ENCODE assay signal across 9 mouse cellular contexts in genomic region chr12:85106292-85106691, GRCm38 (mm10). TPM values are rescaled to one million over a fixed set of nuclear protein-coding genes. Genes with fewer than 3 reads are reported as not detected.
DNase-seq lines count a peak whose midpoint lies in the region; ATAC-seq and TF ChIP-seq lines count a peak whose summit lies in the region.
"Had no signal": no experiment of that assay in that cellular context is flagged by ENCODE, and none has a peak within 500 bp of the region (broad histone marks: within the 10 kb centered on the region; RNA-seq: fewer than 3 reads in every experiment).

No protein-coding gene starts in this region.

- no peak for DNase-seq in forebrain, postnatal 0 days
- DNase-seq in lung, adult 2 months = no peak
- DNase-seq in gastrocnemius, postnatal 25 days = no peak
- no peak for DNase-seq in thymus, postnatal 25 days
- DNase-seq: cerebellum, postnatal 10 days had no signal

- no peak overlapping the region for H3K9ac ChIP-seq in forebrain, embryonic 12.5 days
- no peak overlapping the region for H3K9ac ChIP-seq in forebrain, postnatal 0 days
- no peak overlapping the region for H3K9ac ChIP-seq in lung, embryonic 15.5 days
- 0 out of 2 replicates have a peak overlapping the region, but pooled peaks have one; percentile 5 for H3K9ac ChIP-seq in hindbrain, embryonic 12.5 days
- H3K9ac ChIP-seq in midbrain, embryonic 16.5 days (ENCODE audit: low read depth, low read length) = no peak overlapping the region

- H3K4me2 ChIP-seq in forebrain, embryonic 12.5 days = 0 out of 2 replicates have a peak overlapping the region, but pooled peaks have one; percentile 10
- no peak overlapping the region for H3K4me2 ChIP-seq in forebrain, postnatal 0 days (ENCODE audit: low read depth)
- peak overlapping the region; percentile 33 for H3K4me2 ChIP-seq in lung, embryonic 15.5 days
- peak overlapping the region; percentile 35 for H3K4me2 ChIP-seq in hindbrain, embryonic 12.5 days (replicated peaks)
- H3K4me2 ChIP-seq in midbrain, embryonic 16.5 days (ENCODE audit: low read length) = peak overlapping the region; percentile 23

- no peak overlapping the region for H3K27ac ChIP-seq in forebrain, embryonic 12.5 days
- no peak overlapping the region for H3K27ac ChIP-seq in forebrain, postnatal 0 days (ENCODE audit: low read depth, low read length)
- no peak overlapping the region for H3K27ac ChIP-seq in lung, embryonic 15.5 days
- no peak overlapping the region for H3K27ac ChIP-seq in hindbrain, embryonic 12.5 days
- no peak overlapping the region for H3K27ac ChIP-seq in midbrain, embryonic 16.5 days (ENCODE audit: low read length)

- no peak overlapping the region; the same call in 1 of the 2 replicates for H3K4me3 ChIP-seq in forebrain, embryonic 12.5 days (replicated peaks)
- no peak overlapping the region for H3K4me3 ChIP-seq in forebrain, postnatal 0 days (ENCODE audit: low read depth, low read length)
- no peak overlapping the region for H3K4me3 ChIP-seq in lung, embryonic 15.5 days
- no peak overlapping the region for H3K4me3 ChIP-seq in lung, adult 2 months (replicated peaks; ENCODE audit: extremely low read depth, low read depth, low read length)
- no peak overlapping the region for H3K4me3 ChIP-seq in hindbrain, embryonic 12.5 days
- no peak overlapping the region for H3K4me3 ChIP-seq in midbrain, embryonic 16.5 days (ENCODE audit: low read depth, low read length)

- no peak for ATAC-seq in forebrain, embryonic 12.5 days (ENCODE audit: low FRiP score)
- ATAC-seq in forebrain, postnatal 0 days = no peak
- ATAC-seq in lung, embryonic 15.5 days (ENCODE audit: borderline replicate concordance, extremely low read depth, low FRiP score, low TSS enrichment) = no peak
- ATAC-seq in hindbrain, embryonic 12.5 days (ENCODE audit: low FRiP score) = no peak
- ATAC-seq in midbrain, embryonic 16.5 days = no peak

- H3K27me3 ChIP-seq in forebrain, embryonic 12.5 days = no peaks in the 10 kb centered on the region
- no peaks in the 10 kb centered on the region for H3K27me3 ChIP-seq in forebrain, postnatal 0 days (ENCODE audit: insufficient read depth, low read length)
- H3K27me3 ChIP-seq in lung, embryonic 15.5 days = no peaks in the 10 kb centered on the region
- H3K27me3 ChIP-seq in hindbrain, embryonic 12.5 days = no peaks in the 10 kb centered on the region
- H3K27me3 ChIP-seq in midbrain, embryonic 16.5 days (ENCODE audit: control insufficient read depth, insufficient read depth, low read depth, low read length) = no peaks in the 10 kb centered on the region

- H3K36me3 ChIP-seq in forebrain, embryonic 12.5 days (replicated peaks) = no peaks in the 10 kb centered on the region
- H3K36me3 ChIP-seq in forebrain, postnatal 0 days (ENCODE audit: insufficient read depth) = no peaks in the 10 kb centered on the region
- H3K36me3 ChIP-seq in lung, embryonic 15.5 days = no peaks in the 10 kb centered on the region
- no peaks in the 10 kb centered on the region for H3K36me3 ChIP-seq in hindbrain, embryonic 12.5 days
- no peaks in the 10 kb centered on the region for H3K36me3 ChIP-seq in midbrain, embryonic 16.5 days (ENCODE audit: control insufficient read depth, insufficient read depth, low read length)

- TF ChIP-seq CTCF in forebrain, postnatal 0 days (IDR thresholded peaks at IDR 0.05; ENCODE audit: low read depth) = no peak
- no peak for TF ChIP-seq CTCF in lung, adult 2 months (IDR thresholded peaks at IDR 0.05; ENCODE audit: insufficient read depth, low read length)

- WGBS in forebrain, embryonic 12.5 days = 3% methylated on average over 8 of the region's 8 CpGs
- 6% methylated on average over 8 of the region's 8 CpGs for WGBS in forebrain, postnatal 0 days
- 5% methylated on average over 8 of the region's 8 CpGs for WGBS in lung, embryonic 15.5 days
- WGBS in lung, adult 2 months = 38% methylated on average over 8 of the region's 8 CpGs
- 5% methylated on average over 8 of the region's 8 CpGs for WGBS in hindbrain, embryonic 12.5 days
- 6% methylated on average over 8 of the region's 8 CpGs for WGBS in midbrain, embryonic 16.5 days

- no peaks in the 10 kb centered on the region for H3K9me3 ChIP-seq in forebrain, embryonic 12.5 days
- no peaks in the 10 kb centered on the region for H3K9me3 ChIP-seq in forebrain, postnatal 0 days (ENCODE audit: low read length)
- H3K9me3 ChIP-seq in lung, embryonic 15.5 days = no peaks in the 10 kb centered on the region
- no peaks in the 10 kb centered on the region for H3K9me3 ChIP-seq in hindbrain, embryonic 12.5 days (replicated peaks)
- no peaks in the 10 kb centered on the region for H3K9me3 ChIP-seq in midbrain, embryonic 16.5 days (replicated peaks; ENCODE audit: control insufficient read depth, low read length, poor library complexity, severe bottlenecking)

- TF ChIP-seq POLR2A in lung, adult 2 months (IDR thresholded peaks at IDR 0.05; ENCODE audit: borderline replicate concordance, extremely low read depth, low read depth, low read length) = no peak

- H3K4me1 ChIP-seq in forebrain, embryonic 12.5 days = peaks cover 20% of the 10 kb centered on the region
- H3K4me1 ChIP-seq in forebrain, postnatal 0 days (ENCODE audit: insufficient read depth) = 0 out of 2 replicates have a peak, but pooled peaks cover 6% of the 10 kb centered on the region
- H3K4me1 ChIP-seq in lung, embryonic 15.5 days = peaks cover 13% of the 10 kb centered on the region; the same call in 1 of the 2 replicates
- peaks cover 3% of the 10 kb centered on the region for H3K4me1 ChIP-seq in lung, adult 2 months (ENCODE audit: control insufficient read depth, insufficient read depth, low read length)
- H3K4me1 ChIP-seq in hindbrain, embryonic 12.5 days = peaks cover 14% of the 10 kb centered on the region
- peaks cover 9% of the 10 kb centered on the region for H3K4me1 ChIP-seq in midbrain, embryonic 16.5 days (ENCODE audit: control insufficient read depth, insufficient read depth, low read length)

RNA-seq across cellular contexts. Expression of gene Prox2, which starts 4.3 kb away (rescaled TPM):
- 3.1 and 4.3 TPM in 2 replicates for polyA plus RNA-seq in forebrain, embryonic 12.5 days (2016; fragmentation: Nextera tagmentation; extraction: Ambion mirVana)
- 0.23 and 1.4 TPM in 2 replicates for total RNA-seq in forebrain, postnatal 0 days (2014; rRNA removed)
- polyA plus RNA-seq in forebrain, postnatal 0 days (2015; fragmentation: Nextera tagmentation; extraction: Ambion mirVana) = 0.84 and 1.4 TPM in 2 replicates
- polyA plus RNA-seq in lung, embryonic 15.5 days (2015; fragmentation: Nextera tagmentation; extraction: Ambion mirVana) = 5.5 and 6.6 TPM in 2 replicates
- polyA plus RNA-seq in lung, adult 2 months (2012; rRNA removed) = 2.6 and 2.8 TPM in 2 replicates
- polyA plus RNA-seq in hindbrain, embryonic 12.5 days (2016; fragmentation: Nextera tagmentation; extraction: Ambion mirVana) = 3.2 and 4.0 TPM in 2 replicates
- polyA plus RNA-seq in midbrain, embryonic 16.5 days (2015; fragmentation: Nextera tagmentation; extraction: Ambion mirVana) = 1.2 and 1.9 TPM in 2 replicates
- 1 to 10 TPM; 2.2 to 2.3 TPM for total RNA-seq in gastrocnemius, postnatal 25 days (2021)

RNA-seq across cellular contexts. Expression of gene Dlst, which starts 4.3 kb away (rescaled TPM):
- polyA plus RNA-seq in forebrain, embryonic 12.5 days (2016; fragmentation: Nextera tagmentation; extraction: Ambion mirVana) = 104 and 109 TPM in 2 replicates
- 109 and 121 TPM in 2 replicates for total RNA-seq in forebrain, postnatal 0 days (2014; rRNA removed)
- polyA plus RNA-seq in forebrain, postnatal 0 days (2015; fragmentation: Nextera tagmentation; extraction: Ambion mirVana) = 80.8 and 92.8 TPM in 2 replicates
- 108 and 109 TPM in 2 replicates for polyA plus RNA-seq in lung, embryonic 15.5 days (2015; fragmentation: Nextera tagmentation; extraction: Ambion mirVana)
- 62.8 and 88.7 TPM in 2 replicates for polyA plus RNA-seq in lung, adult 2 months (2012; rRNA removed)
- 102 and 109 TPM in 2 replicates for polyA plus RNA-seq in hindbrain, embryonic 12.5 days (2016; fragmentation: Nextera tagmentation; extraction: Ambion mirVana)
- 103 and 104 TPM in 2 replicates for polyA plus RNA-seq in midbrain, embryonic 16.5 days (2015; fragmentation: Nextera tagmentation; extraction: Ambion mirVana)
- total RNA-seq in gastrocnemius, postnatal 25 days (2021) = 100 to 1,000 TPM; 326 to 330 TPM

RNA-seq across cellular contexts. Expression of gene Rps6kl1, which starts 44.8 kb away (rescaled TPM):
- polyA plus RNA-seq in forebrain, embryonic 12.5 days (2016; fragmentation: Nextera tagmentation; extraction: Ambion mirVana) = 5.8 and 6.1 TPM in 2 replicates
- total RNA-seq in forebrain, postnatal 0 days (2014; rRNA removed) = 32.9 and 33.8 TPM in 2 replicates
- 28.9 and 31.6 TPM in 2 replicates for polyA plus RNA-seq in forebrain, postnatal 0 days (2015; fragmentation: Nextera tagmentation; extraction: Ambion mirVana)
- 1.1 and 1.4 TPM in 2 replicates for polyA plus RNA-seq in lung, embryonic 15.5 days (2015; fragmentation: Nextera tagmentation; extraction: Ambion mirVana)
- polyA plus RNA-seq in lung, adult 2 months (2012; rRNA removed) = 1.1 and 1.4 TPM in 2 replicates
- polyA plus RNA-seq in hindbrain, embryonic 12.5 days (2016; fragmentation: Nextera tagmentation; extraction: Ambion mirVana) = 7.2 and 7.6 TPM in 2 replicates
- polyA plus RNA-seq in midbrain, embryonic 16.5 days (2015; fragmentation: Nextera tagmentation; extraction: Ambion mirVana) = 39.3 and 43.3 TPM in 2 replicates
- total RNA-seq in gastrocnemius, postnatal 25 days (2021) = 1 to 10 TPM in 1 of 2 experiments, under 1 TPM in 1; 0.95 to 1.1 TPM
